Mouse (Mus musculus) c-Kit-positive CD71-positive TER-119-negative erythroid progenitor cells, embryonic 14.5 days (primary cell): ENCODE data around the gene Arhgap10.

Source experiments
- DNase-seq: peaks from one replicate; pipeline ENCODE4 v3.0.0-alpha.2; 2013; ENCODE audit warnings: low read depth

The Arhgap10 gene

DNA sequence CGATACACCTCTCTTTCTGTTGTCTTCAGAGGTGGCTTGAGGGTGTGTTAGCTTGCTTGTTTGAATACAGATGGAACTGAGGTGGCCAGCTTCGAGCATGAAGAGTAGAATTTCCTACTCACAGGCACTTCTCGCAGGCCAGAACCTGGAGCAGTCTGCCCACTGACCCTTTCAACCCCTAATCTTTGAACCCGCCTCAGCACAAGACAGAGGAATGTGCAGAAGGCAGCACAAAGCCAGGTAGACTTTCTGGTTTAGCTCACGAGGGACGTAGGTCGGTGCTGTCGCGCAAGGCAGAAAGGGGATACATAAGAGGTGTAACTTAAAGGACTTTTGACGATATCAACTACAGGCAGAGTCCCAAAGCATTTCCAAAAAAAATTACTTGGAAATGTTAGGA is 908 bp downstream of the Arhgap10 start:
- no peak for DNase-seq

DNA sequence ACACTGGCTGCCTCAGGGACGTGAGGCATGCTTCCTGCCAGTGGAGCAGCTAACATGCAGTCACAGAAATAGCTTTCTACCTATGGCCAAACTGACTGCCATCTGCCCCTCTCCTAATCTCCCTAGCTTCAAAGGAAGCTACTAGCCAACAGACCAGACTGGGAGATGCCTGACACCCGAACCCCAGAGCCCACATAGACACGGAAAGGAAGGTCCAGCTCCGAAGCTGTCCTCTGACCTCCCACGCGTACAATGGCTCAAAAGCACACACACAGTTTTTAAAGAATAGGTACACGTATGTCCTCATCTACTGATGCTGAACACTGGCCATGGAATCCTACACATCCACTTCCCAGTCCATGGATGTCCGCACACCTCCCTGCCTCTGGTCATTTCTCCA is 2.0 kb downstream of the Arhgap10 start:
- no peak for DNase-seq

DNA sequence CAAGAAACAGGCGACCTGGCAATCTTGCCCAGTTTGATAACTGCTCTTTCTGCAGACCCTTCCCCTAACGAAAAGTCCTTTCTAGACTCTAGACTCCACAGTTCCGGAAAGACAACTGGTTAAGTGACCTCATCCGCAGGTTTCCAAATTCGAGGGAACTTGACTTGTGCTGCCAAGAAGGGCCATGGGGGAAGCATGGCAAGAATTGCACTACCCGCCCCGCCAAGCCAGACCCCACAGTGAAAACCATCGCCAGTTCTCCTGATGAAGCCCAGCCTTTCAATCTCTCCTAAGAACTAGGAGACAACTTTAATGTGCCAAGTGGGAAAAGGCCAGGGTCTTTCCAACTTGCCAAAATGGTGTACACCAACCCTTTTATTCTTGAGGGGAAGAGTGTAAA is 2.6 kb downstream of the Arhgap10 start:
- no peak for DNase-seq

DNA sequence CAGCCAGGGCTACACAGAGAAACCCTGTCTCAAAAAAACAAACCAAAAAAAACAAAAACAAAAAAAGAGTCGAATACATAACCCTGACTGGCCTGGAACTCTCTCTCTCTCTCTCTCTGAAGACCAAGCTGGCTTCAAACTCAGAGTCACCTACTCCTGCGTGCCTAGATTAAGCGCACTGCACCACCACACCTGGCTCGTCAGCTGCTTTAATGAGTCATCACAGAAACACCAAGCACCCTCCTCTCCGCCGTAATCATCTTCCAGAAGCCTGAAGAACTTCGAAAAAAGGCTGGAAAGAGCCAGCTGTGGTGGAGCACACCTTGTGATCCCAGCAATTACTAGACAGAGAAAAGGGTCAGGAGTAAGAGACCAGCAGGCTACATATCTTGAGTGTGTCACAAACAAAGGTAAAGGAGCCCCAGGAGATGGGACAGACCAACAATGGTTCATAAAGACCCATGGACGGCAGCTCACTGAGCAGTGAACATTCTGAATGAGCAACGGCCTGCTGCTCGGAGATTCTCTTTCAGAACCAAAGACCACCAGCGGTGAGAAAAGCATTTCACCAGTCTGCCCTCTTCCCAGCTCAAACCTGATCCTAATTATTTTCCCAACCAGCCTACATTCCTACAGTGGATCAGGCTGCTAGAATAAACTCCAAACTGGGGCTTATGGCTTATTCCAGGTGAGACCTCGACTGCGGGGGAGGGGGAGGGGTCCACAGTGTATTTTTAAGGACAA is 5.8 kb downstream of the Arhgap10 start:
- no peak for DNase-seq

DNA sequence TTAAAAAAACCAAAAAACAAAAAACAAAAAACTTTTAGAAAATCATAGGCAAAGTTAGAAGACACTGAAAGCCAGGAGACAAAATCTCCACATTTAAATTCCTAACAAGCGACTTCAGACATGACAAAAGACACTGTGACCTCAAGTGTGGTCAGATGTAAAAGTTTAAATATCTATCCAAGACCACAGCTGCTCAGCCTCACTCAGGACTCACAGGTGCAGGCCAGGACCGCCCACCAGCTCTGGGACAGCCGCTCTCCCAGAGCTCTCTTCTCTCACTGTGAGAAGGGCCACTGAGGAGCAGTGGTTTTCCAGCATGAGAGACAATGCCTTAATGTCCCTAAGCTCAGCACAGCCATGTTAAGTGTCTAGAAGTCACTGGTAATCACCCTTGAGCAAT is 7.3 kb downstream of the Arhgap10 start:
- DNase-seq: no peak

DNA sequence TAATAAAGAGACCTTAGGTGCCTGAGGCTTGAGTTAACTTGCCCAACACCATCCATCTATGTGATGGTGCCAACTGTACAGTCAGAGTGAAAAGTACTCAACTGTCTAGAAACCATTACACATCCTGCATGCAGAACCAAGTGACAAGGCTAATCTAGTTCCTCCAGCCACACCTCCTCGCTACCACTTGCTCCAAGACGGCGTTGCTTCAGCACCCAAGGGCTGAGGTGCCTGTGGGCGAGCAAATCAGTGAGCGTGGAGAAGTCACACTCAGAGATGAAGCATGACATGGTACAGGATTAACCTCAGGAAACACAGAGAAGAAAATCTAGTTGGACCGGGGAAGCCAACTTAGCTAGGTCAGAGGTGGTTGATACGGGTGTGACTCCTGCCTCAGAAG is 8.7 kb downstream of the Arhgap10 start:
- no peak for DNase-seq

DNA sequence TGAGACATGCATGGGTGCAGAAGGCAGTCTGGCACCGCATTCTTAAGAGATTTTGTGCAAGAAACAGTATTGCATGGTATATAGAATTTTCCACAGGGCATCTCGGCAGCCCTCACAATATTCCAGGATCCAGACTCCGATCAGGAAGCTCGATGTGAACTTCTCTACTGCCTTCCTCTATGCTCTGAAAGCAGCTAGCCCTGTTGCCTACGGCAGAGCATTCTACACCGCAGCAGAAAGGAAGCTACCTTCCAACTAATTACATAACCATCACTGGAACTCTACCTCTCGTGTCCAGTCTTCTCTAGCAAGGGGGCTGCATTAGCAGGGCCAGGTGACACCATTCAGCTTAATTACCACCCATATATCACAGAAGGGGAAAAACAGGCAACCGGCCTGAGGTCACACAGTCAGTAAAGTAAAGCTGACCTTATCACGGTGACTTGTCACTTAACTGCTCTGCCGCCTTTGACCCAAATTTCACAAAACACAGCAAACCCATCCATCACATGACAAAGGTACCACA is 10.2 kb downstream of the Arhgap10 start:
- DNase-seq: no peak

DNA sequence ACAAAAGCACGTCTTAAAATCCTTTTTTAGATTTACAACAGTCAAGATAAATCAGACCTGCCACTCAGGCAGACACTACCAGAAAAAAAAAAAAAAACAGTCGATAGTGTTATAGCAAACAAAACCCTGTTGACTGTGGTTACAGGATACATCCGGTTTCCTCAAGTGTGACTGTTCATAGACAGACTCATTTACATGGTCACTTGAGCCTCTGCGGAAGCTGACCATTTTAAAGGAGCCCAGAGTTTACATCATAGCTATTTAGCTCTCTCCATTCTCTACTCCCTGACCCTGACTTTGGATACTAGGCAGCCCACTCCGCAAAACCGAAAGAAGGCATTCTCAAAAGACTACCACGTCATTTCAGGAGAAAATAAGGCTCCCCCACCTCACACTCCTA is 11.2 kb downstream of the Arhgap10 start:
- no peak for DNase-seq

DNA sequence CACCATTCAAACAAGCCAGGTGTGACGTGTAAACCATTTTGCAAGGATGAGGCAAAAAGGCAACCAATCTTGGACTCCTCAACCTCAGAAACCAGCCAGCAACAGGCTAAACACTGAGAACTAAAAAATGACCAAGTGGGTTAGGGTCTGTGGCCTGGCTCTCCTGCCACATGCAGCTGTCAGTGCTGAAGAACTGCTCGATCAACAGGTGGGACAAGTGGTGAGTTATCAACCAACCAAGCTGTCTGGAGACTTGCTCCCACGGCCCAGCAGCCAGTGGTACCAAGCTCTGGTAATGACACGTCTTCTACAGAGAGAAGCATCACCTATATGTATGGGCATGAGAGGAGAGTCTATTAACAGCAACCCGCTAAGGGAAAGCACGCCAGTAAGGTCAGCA is 15.2 kb downstream of the Arhgap10 start:
- DNase-seq: no peak

DNA sequence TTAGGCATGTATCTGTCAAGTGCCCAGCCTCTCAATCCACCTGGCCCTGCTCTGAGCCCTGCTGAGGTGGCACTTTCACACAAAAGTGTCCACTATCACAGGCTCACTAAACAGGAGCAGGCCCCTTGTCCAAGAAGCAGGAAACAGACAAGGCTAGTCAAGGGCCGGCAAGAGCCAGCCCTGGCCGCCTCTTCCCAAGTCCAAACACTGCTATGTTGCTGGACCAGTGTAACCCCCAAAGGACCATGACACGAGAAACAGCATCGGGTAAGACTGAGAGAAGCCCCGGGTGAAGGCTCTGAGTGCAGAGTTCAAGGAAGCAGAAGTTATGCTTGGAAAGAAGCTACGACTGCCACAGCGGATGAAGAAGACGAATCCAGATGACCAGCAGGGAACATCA is 16.6 kb downstream of the Arhgap10 start:
- DNase-seq: no peak

DNA sequence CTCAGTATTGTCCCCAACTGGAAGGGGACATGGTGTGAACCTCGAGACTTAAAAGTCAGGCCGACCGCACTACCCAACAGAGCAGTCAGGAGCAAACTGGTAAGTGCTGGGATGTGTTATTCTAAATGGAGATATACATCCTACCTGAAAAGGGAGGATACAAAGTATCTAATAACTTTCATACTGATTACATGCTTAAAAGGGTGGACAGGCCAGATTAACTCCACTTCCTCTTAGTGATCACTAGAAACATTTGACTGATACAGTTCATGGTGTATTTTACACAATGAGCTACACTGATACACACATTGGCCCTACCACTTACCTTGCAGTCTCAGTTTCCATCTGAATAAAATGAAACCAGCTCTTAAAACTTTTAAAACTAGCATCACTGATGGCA is 17.5 kb downstream of the Arhgap10 start:
- DNase-seq: no peak

DNA sequence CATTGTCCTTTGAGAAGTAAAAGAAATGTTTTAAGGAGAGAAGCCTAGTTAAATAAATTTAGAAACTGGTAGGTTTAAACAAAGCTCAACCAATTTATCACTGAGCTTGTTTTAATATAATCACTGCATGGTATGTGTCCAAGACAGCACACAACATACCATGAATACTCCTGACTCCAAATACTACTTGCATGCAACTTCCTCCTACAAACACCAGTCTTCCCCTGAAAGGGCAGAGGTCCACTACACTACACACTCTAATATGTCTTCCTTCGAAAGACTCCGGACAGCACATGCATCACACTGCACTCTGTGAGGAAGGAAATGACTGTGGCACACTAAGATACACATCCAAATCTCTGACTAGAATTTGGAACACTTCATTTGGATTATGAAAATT is 20.3 kb downstream of the Arhgap10 start:
- DNase-seq: no peak

DNA sequence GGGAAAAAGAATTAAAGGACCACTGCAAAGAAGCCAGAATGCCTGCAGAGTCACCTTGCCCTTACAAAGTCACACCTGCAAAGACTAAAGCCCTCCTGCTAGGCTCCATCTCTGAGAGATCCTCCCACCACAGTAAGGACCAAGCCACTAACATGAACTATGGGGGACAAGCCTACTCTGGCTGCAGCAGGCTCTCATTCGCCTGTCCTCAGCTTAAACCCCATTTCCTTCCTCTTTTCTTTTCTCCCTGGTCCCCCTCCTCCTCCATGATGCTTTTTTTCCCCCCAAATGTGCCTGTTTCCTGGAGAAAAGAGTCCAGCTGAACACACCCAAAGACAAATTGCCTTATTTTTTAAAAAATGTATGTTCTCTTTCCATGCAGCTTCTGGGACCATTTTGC is 21.5 kb downstream of the Arhgap10 start:
- no peak for DNase-seq

DNA sequence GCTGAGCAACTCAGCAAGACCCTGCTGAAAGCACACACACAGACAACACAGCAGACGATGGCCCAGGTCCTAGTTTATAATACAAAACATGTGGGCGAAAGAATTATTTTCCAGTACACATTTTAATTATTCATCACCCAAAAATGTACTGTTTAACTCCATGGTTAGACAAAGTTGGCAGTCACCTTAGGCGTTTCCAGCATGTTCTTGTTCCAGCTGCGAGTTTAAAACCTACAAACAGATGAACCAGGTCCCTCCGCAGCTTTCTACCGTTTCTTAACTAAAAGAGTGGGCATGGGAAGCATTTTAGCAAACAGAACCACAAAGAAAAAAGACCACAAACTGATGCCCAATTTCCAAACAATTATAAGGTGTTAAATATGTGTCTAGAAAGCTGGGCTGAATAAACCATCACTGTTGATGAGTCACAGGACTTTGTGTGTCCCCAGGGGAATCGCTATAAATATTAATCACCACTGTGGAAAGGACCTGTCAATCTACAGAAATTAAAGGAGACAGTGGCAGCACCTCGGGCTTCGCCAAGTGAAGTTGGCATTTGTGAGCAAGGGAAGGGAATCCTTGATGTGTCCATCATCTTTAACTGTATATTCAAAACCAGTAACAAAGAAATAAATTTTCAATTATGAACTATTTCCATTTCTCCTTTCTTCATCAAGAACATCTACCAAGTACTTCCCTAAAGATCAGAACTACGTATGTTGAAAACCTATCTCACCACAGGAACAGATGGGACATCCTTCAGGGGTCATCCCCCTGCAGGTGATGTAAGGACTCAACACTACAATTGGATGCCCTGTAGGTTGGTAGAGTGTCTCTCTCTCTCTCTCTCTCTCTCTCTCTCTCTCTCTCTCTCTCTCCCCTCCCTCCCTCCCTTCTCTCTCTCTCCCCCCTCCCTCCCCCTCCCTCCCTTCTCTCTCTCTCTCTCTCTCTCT is 23.1 kb downstream of the Arhgap10 start:
- DNase-seq: no peak

DNA sequence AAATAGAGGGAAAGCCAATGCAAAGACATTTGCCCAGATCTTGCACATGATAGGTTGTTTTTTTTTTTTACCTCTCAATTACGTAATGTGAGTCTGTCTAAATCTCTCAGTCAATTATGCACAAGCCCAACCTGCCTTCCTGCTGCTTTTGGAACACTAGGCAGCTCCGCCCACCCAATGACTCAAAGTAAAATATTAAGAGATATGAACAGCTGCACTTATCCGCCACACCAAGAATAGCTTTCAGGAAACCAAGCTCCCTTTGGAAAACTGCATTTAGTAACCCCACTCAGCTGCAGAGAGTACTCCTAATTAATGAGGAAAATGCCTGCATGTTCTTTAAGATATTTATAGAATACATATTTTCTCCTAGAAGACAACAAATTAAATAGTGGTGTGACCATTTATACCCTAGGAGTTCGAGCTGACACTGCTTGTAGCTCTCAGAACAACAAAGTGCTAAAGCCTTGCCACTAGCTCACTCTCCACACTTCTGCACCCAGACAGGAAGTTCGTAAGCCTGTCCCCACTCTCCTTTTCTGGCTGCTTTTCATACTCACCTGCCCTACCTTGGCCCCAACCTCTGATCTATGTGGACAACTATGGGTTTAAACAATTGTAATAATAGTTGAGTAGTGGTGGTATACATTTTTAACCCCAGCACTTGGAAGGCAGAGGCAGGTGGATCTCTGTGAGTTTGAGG is 25.2 kb downstream of the Arhgap10 start:
- DNase-seq: peak; percentile 72

DNA sequence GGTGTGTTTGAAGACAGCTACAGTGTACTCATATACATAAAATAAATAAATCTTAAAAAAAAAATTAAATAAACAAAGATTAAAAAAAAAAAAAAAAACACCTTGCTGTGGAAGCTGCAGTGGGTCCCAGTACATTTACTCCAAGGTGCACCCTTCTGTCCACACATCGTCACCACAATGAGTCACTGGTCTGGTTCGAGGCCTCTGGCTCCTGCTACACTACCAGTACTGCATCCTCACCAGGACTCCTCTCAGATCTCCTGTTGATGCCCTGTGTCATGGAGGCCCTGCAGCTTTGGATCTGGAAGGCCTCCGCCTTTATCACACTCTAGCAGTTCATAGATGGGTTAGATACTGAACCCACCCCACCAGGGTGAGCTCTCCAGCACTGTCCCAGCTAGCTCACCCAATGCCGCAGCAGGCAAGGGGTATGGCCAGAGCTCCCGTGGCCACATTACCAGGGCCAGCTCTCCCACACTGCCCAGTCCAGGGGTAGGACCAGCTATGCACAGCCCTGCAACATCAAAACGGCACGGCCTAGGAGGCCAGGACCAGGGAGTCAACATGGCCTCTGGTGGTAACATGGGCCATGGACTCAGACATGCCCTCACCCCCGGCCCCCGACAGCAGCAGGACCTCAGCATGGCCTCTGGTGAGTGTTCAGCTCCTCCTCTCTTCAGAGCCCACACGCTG is 26.4 kb downstream of the Arhgap10 start:
- no peak for DNase-seq

DNA sequence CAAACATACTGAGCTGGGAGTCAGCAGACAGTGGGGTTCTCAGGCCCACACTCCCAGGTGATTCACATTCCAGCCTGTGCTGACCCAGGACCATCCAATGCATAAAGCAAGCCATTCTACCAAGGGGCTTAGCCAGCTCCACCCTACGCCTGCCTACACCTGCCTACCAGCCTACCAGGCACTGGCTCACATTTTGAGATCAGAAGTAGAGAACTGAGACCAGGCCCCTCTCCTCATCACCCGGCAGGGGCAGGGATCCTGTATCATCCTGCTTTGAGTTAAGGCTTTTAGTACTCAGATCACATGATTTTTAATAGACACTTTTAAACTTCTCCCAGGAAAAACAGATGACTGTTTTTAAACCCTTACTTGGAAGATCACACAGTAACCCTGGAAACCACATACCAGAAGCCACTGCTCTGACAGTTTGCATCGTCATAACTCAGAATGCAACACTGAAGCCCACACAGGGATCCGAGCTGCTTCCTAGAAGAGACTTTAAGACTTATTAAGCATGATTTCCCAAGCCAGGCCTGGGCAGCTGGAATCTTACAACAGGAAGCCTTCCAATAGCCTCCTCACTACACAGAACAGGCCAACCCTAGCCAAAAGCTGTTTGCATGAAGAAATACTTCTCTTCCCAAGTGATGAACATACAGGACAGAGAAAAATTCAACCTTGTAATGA is 27.5 kb downstream of the Arhgap10 start:
- no peak for DNase-seq

DNA sequence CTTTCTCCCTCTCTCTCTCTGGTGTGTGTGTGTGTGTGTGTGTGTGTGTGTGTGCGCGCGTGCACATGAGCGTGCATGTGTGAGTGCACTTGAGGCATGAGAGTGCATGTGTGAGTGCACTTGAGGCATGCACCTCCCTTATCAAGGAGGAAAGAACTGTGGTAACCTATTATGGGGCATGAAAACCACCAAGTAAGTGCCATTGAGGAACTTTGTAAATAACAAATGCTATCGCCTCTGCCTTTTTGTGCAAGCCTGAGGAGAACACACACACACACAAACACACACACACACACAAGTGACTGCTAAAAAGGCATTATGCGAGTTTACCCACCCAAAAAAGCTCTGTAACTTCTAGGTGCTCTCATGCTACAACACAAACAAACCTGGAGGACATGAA is 28.5 kb downstream of the Arhgap10 start:
- no peak for DNase-seq

DNA sequence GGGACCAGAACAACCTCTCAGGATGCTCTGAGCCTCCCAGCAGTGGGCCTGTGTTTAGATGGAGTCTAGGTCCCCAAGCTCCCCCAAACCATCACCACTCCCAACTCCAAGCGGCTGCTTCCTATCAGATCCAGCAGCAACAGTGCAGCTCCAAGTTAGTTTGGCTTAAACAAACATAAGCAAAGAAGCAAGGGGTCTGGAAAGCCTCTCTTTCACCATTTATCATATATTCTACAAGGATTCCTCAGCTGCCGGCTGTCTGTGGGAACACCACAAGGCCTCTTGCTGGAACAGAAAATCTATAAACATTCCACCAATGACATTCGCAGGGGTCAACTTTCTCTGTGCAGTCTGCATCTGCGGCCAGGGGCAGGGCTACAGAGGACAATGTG is 29.5 kb downstream of the Arhgap10 start:
- DNase-seq: no peak

DNA sequence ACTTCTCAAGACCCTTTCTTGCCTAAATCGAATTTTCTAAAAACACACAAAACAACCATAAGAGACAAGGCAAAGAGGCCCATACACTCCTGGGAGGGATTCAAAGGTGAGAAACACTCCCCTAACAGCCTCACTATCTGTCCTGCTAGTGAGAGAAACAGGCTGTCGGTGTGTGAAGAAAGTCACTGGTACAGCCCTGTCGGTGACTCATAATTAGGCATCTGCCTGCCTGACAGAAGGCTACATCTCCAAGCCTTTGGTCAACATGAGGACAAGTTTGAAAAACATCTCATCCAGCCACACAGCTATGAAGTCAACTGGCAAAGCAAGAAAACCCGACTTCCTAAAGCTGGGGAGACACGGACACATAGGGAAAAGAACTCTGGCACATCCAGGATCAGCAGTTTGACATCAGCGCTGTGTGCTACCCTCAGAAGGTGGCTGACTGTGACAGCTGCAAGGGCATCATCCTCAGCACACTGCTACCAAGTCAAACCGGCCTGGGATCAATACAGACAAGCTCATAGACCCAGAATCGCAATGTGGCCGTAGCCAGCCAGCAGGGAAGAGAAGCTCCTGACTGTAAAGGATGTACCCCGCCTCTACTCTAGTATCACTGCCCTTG is 30.1 kb downstream of the Arhgap10 start:
- DNase-seq: no peak

DNA sequence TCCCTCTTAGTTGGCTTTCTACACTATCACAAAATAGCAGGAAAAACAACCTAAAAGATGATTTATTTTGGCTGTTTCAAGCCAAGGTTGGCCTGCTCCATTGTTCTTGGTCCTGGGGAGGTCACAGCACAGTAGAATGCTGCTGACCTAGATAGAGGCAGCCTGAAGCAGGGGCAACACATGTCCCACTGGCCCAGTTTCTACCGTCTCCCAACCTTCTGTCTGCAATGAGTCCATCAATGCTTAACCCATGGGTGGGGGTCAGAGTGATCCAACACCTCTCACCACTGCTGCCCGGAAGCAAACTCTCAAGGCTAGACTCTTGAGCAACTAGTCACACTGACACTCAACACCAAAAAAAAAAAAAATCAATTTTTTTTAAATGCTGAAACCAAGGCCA is 31.0 kb downstream of the Arhgap10 start:
- no peak for DNase-seq
